Mouse (Mus musculus): Measurements from ENCODE around the gene Btbd35f9.
"Not testable (repeated sequence)": the region's sequence is repeated elsewhere in the genome, so short reads cannot be mapped to it uniquely, and the experiment has no call there.

Btbd35f9 gene

DNA sequence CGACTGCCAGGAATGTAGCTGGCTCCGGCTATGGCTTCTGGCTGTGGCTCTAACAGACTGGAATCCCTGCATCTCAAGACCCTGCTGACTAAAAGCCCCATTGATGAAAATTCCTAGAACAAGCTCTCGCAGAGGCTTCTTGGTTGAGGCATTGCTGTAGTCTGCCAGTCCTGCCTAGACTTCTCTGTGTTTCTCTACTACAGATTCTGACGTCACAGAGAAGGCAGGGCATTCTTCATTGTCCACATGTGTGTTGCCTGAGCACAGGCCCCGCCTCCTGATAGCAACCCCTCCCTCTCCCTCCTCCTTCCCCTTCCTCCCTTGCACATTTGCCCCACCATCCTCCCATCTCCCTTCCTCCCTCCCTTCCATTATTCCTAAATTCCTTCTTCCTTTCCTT lies at the start of gene Btbd35f9:
Btbd35f9 (minus strand) TSS at position 101 of the 400 bp plus-strand sequence.
- DNase-seq (ENCODE audit: low spot score in 2 of 2): not testable (repeated sequence)

Measured in right cerebral cortex, adult 2 months (tissue).